Mouse (Mus musculus) liver, postnatal 0 days (tissue): Measurements from ENCODE around the gene Alg9.

ENCODE experiments used
- CTCF ChIP-seq: sonication (generic); IDR thresholded peaks from 2 replicates; pipeline ENCODE4 v1.5.1; 2016; ENCODE audit warnings: antibody characterized with exemption, low read depth
- EP300 ChIP-seq: IDR thresholded peaks from 2 replicates; pipeline ENCODE4 v1.6.1; 2016; ENCODE audit warnings: antibody characterized with exemption, low read depth, mild to moderate bottlenecking

GRCm38 (mm10) chr9:50836097-50836496 is 61.3 kb downstream of the Alg9 start:
- TF ChIP-seq CTCF (no peak), EP300 (no peak)
